Mouse (Mus musculus): ENCODE results near the gene Arel1. TPM values are rescaled to one million over a fixed set of nuclear protein-coding genes. Genes with fewer than 3 reads are reported as not detected.
A peak's percentile ranks its signal among the peaks of the same experiment; 100 is the strongest.

Arel1 gene
- polyA plus RNA-seq, 1 experiment from 2014 or later, result 9.3 TPM

GRCm38 (mm10) chr12:84914959-84915358, 55.7 kb downstream of the Arel1 start:
- Histone ChIP-seq H3K9ac (no peak overlapping the region), H3K36me3 (peaks cover 6% of the 10 kb centered on the region; the same call in 1 of the 2 replicates), H3K4me1 (replicated peaks) (no peaks in the 10 kb centered on the region), H3K27me3 (replicated peaks) (no peaks in the 10 kb centered on the region), H3K4me2 (replicated peaks) (no peak overlapping the region), H3K4me3 (replicated peaks) (no peak overlapping the region), H3K27ac (no peak overlapping the region), H3K9me3 (no peaks in the 10 kb centered on the region)
- no peak for ATAC-seq
- 95% methylated on average over 5 of the region's 5 CpGs for WGBS

GRCm38 (mm10) chr12:84912652-84913104, 58.0 kb downstream of the Arel1 start:
- 85% methylated on average over 4 of the region's 4 CpGs for WGBS
- no peaks in the 10 kb centered on the region for H3K9me3 ChIP-seq
- ATAC-seq, result no peak
- H3K9ac ChIP-seq, result no peak overlapping the region
- H3K4me2 ChIP-seq (replicated peaks), result no peak overlapping the region
- no peaks in the 10 kb centered on the region for H3K27me3 ChIP-seq (replicated peaks)
- no peaks in the 10 kb centered on the region for H3K36me3 ChIP-seq
- no peaks in the 10 kb centered on the region for H3K4me1 ChIP-seq (replicated peaks)
- no peak overlapping the region for H3K27ac ChIP-seq
- H3K4me3 ChIP-seq (replicated peaks), result no peak overlapping the region

- no peak overlapping the region for H3K4me2 ChIP-seq (replicated peaks)
- H3K27ac ChIP-seq, result no peak overlapping the region
- no peak overlapping the region for H3K4me3 ChIP-seq (replicated peaks)
- no peaks in the 10 kb centered on the region for H3K9me3 ChIP-seq
- no peak overlapping the region for H3K9ac ChIP-seq
- no peaks in the 10 kb centered on the region for H3K27me3 ChIP-seq (replicated peaks)
- no peaks in the 10 kb centered on the region for H3K4me1 ChIP-seq (replicated peaks)
- no peak for ATAC-seq
- H3K36me3 ChIP-seq, result no peaks in the 10 kb centered on the region
- WGBS, result 84% methylated on average over 2 of the region's 2 CpGs
Measured at GRCm38 (mm10) chr12:84911640-84912039, 59.1 kb downstream of the Arel1 start.

- no peak overlapping the region for H3K9ac ChIP-seq
- H3K4me3 ChIP-seq (replicated peaks), result no peak overlapping the region
- H3K4me1 ChIP-seq (replicated peaks), result no peaks in the 10 kb centered on the region
- no peak overlapping the region for H3K27ac ChIP-seq
- no peaks in the 10 kb centered on the region for H3K9me3 ChIP-seq
- no peaks in the 10 kb centered on the region for H3K36me3 ChIP-seq
- H3K27me3 ChIP-seq (replicated peaks), result no peaks in the 10 kb centered on the region
- 87% methylated on average over 4 of the region's 4 CpGs for WGBS
- H3K4me2 ChIP-seq (replicated peaks), result no peak overlapping the region
- ATAC-seq, result no peak
Measured at GRCm38 (mm10) chr12:84910066-84910465, 60.6 kb downstream of the Arel1 start.

- no peak for ATAC-seq
- Histone ChIP-seq H3K27ac (no peak overlapping the region), H3K4me3 (replicated peaks) (no peak overlapping the region), H3K36me3 (no peaks in the 10 kb centered on the region), H3K9me3 (no peaks in the 10 kb centered on the region), H3K4me1 (replicated peaks) (no peaks in the 10 kb centered on the region), H3K4me2 (replicated peaks) (no peak overlapping the region), H3K27me3 (replicated peaks) (no peaks in the 10 kb centered on the region), H3K9ac (no peak overlapping the region)
- 65% methylated on average over 10 of the region's 10 CpGs for WGBS
Measured at GRCm38 (mm10) chr12:84907627-84908480, 62.8 kb downstream of the Arel1 start.

- H3K4me3 ChIP-seq (replicated peaks), result no peak overlapping the region
Measured at GRCm38 (mm10) chr12:84907024-84907626, 63.6 kb downstream of the Arel1 start.

GRCm38 (mm10) chr12:84904399-84904798, 66.3 kb downstream of the Arel1 start:
- Histone ChIP-seq H3K36me3 (no peaks in the 10 kb centered on the region), H3K27ac (no peak overlapping the region), H3K4me3 (replicated peaks) (no peak overlapping the region), H3K4me2 (replicated peaks) (no peak overlapping the region), H3K4me1 (replicated peaks) (0 out of 2 replicates have a peak, but pooled peaks cover 3% of the 10 kb centered on the region), H3K9me3 (no peaks in the 10 kb centered on the region), H3K27me3 (replicated peaks) (no peaks in the 10 kb centered on the region), H3K9ac (no peak overlapping the region)
- 68% methylated on average over 7 of the region's 7 CpGs for WGBS
- ATAC-seq, result no peak

More at GRCm38 (mm10) chr12:84907024-84907626, 63.6 kb downstream of the Arel1 start:
- WGBS, result 63% methylated on average over 12 of the region's 12 CpGs
- no peak overlapping the region for H3K4me2 ChIP-seq (replicated peaks)
- H3K9me3 ChIP-seq, result no peaks in the 10 kb centered on the region
- no peaks in the 10 kb centered on the region for H3K27me3 ChIP-seq (replicated peaks)
- 0 out of 2 replicates have a peak, but pooled peaks cover 3% of the 10 kb centered on the region for H3K4me1 ChIP-seq (replicated peaks)
- no peak overlapping the region for H3K27ac ChIP-seq
- H3K36me3 ChIP-seq, result no peaks in the 10 kb centered on the region
- no peak for ATAC-seq
- H3K9ac ChIP-seq, result no peak overlapping the region

GRCm38 (mm10) chr12:84900317-84900716, 70.4 kb downstream of the Arel1 start:
- Histone ChIP-seq H3K36me3 (no peaks in the 10 kb centered on the region), H3K4me1 (replicated peaks) (0 out of 2 replicates have a peak, but pooled peaks cover 5% of the 10 kb centered on the region), H3K4me2 (replicated peaks) (no peak overlapping the region), H3K27ac (no peak overlapping the region), H3K9me3 (no peaks in the 10 kb centered on the region), H3K9ac (no peak overlapping the region), H3K27me3 (replicated peaks) (no peaks in the 10 kb centered on the region), H3K4me3 (replicated peaks) (no peak overlapping the region)
- WGBS, result 76% methylated on average over 7 of the region's 7 CpGs
- ATAC-seq, result no peak

- Histone ChIP-seq H3K36me3 (no peaks in the 10 kb centered on the region), H3K27me3 (replicated peaks) (no peaks in the 10 kb centered on the region), H3K4me2 (replicated peaks) (no peak overlapping the region), H3K9me3 (no peaks in the 10 kb centered on the region), H3K4me3 (replicated peaks) (no peak overlapping the region), H3K27ac (no peak overlapping the region), H3K9ac (no peak overlapping the region), H3K4me1 (replicated peaks) (0 out of 2 replicates have a peak, but pooled peaks cover 7% of the 10 kb centered on the region)
- ATAC-seq, result no peak
- WGBS, result 74% methylated on average over 5 of the region's 5 CpGs
Measured at GRCm38 (mm10) chr12:84897322-84897721, 73.4 kb downstream of the Arel1 start.

- 61% methylated on average over 6 of the region's 6 CpGs for WGBS
- H3K9me3 ChIP-seq, result no peaks in the 10 kb centered on the region
- H3K9ac ChIP-seq, result no peak overlapping the region
- H3K27ac ChIP-seq, result no peak overlapping the region
- no peaks in the 10 kb centered on the region for H3K27me3 ChIP-seq (replicated peaks)
- H3K4me1 ChIP-seq (replicated peaks), result 0 out of 2 replicates have a peak, but pooled peaks cover 7% of the 10 kb centered on the region
- H3K36me3 ChIP-seq, result no peaks in the 10 kb centered on the region
- no peak overlapping the region for H3K4me3 ChIP-seq (replicated peaks)
- H3K4me2 ChIP-seq (replicated peaks), result no peak overlapping the region
- ATAC-seq, result no peak
Measured at GRCm38 (mm10) chr12:84896235-84896634, 74.5 kb downstream of the Arel1 start.

- Histone ChIP-seq H3K4me2 (replicated peaks) (no peak overlapping the region), H3K4me1 (replicated peaks) (0 out of 2 replicates have a peak, but pooled peaks cover 7% of the 10 kb centered on the region), H3K36me3 (no peaks in the 10 kb centered on the region), H3K4me3 (replicated peaks) (no peak overlapping the region), H3K9me3 (no peaks in the 10 kb centered on the region), H3K27ac (no peak overlapping the region), H3K27me3 (replicated peaks) (no peaks in the 10 kb centered on the region), H3K9ac (no peak overlapping the region)
- peak; percentile 66; the same call in 1 of the 2 replicates for ATAC-seq
- 42% methylated on average over 9 of the region's 9 CpGs for WGBS
Measured at GRCm38 (mm10) chr12:84893648-84894628, 76.8 kb downstream of the Arel1 start.
